Mouse (Mus musculus) gastrocnemius, postnatal 10 days (tissue): Measurements from ENCODE around the gene Mme. TPM values are rescaled to one million over a fixed set of nuclear protein-coding genes. Genes with fewer than 3 reads are reported as not detected.
A peak's percentile ranks its signal among the peaks of the same experiment; 100 is the strongest.

Experiments used
- DNase-seq: peaks from one replicate; pipeline ENCODE4 v3.0.0; 2021; ENCODE audit warnings: mixed read lengths
- long read RNA-seq, 2 experiments: library from polyadenylated mRNA; stranded (forward); transcript quantifications; one replicate each; pipeline ENCODE4 v2.0.0; 2021
- total RNA-seq, 2 experiments: library from RNA; stranded (reverse); gene quantifications; 2 replicates each; pipeline ENCODE4 v1.2.3; 2021

Mme gene
- total RNA-seq, result 10 to 100 TPM; 10.1 to 11.1 TPM
- long read RNA-seq, experiment 1, partial matches to known transcripts, result 0 of 7 reads
- long read RNA-seq, experiment 1, other reads (novel, unspliced or antisense), result 6 of 7 reads
- long read RNA-seq, experiment 2, partial matches to known transcripts, result 0 of 5 reads
- long read RNA-seq, experiment 2, other reads (novel, unspliced or antisense), result 2 of 5 reads

- DNase-seq, result no peak
These were observed at the start of gene Mme for GRCm38 (mm10) chr3:63241099-63241587. Gene Mme (plus strand): TSS chr3:63241537.

GRCm38 (mm10) chr3:63196565-63196964 lies 44.8 kb upstream of the Mme start:
- DNase-seq, result no peak

GRCm38 (mm10) chr3:63198026-63198425 lies 43.3 kb upstream of the Mme start:
- no peak for DNase-seq

- no peak for DNase-seq
These were observed 19.3 kb upstream of the Mme start for GRCm38 (mm10) chr3:63221867-63222591.

GRCm38 (mm10) chr3:63223676-63224075 lies 17.7 kb upstream of the Mme start:
- no peak for DNase-seq

- no peak for DNase-seq
These were observed 5.4 kb upstream of the Mme start for GRCm38 (mm10) chr3:63235957-63236356.

GRCm38 (mm10) chr3:63243721-63244120 lies 2.4 kb downstream of the Mme start:
- no peak for DNase-seq

GRCm38 (mm10) chr3:63272091-63272490 lies 30.8 kb downstream of the Mme start:
- DNase-seq, result no peak

- no peak for DNase-seq
These were observed 53.0 kb downstream of the Mme start for GRCm38 (mm10) chr3:63294316-63294715.

GRCm38 (mm10) chr3:63294791-63295190 lies 53.5 kb downstream of the Mme start:
- no peak for DNase-seq

- peak; percentile 37 for DNase-seq
These were observed 53.9 kb downstream of the Mme start for GRCm38 (mm10) chr3:63295237-63295636.

GRCm38 (mm10) chr3:63295657-63296231 lies 54.4 kb downstream of the Mme start:
- peak; percentile 43 for DNase-seq

GRCm38 (mm10) chr3:63296411-63296810 lies 55.1 kb downstream of the Mme start:
- no peak for DNase-seq

- DNase-seq, result peak; percentile 59
These were observed 56.5 kb downstream of the Mme start for GRCm38 (mm10) chr3:63297787-63298186.

GRCm38 (mm10) chr3:63315211-63315760 lies 73.9 kb downstream of the Mme start:
- no peak for DNase-seq

- no peak for DNase-seq
These were observed 76.2 kb downstream of the Mme start for GRCm38 (mm10) chr3:63317496-63317895.

- no peak for DNase-seq
These were observed 84.3 kb downstream of the Mme start for GRCm38 (mm10) chr3:63325615-63326014.

GRCm38 (mm10) chr3:63340110-63340509 lies 98.8 kb downstream of the Mme start:
- no peak for DNase-seq

- DNase-seq, result no peak
These were observed 99.2 kb downstream of the Mme start for GRCm38 (mm10) chr3:63340546-63340945.

GRCm38 (mm10) chr3:63341481-63341880 lies 100.1 kb downstream of the Mme start:
- DNase-seq, result no peak

- DNase-seq, result no peak
These were observed 103.7 kb downstream of the Mme start for GRCm38 (mm10) chr3:63344998-63345397.

GRCm38 (mm10) chr3:63348893-63349426 lies 107.6 kb downstream of the Mme start:
- DNase-seq, result no peak

GRCm38 (mm10) chr3:63350242-63350641 lies 108.9 kb downstream of the Mme start:
- no peak for DNase-seq
